Mouse (Mus musculus): ENCODE data around the gene Slc11a1. TPM values are rescaled to one million over a fixed set of nuclear protein-coding genes. Genes with fewer than 3 reads are reported as not detected.

Gene Slc11a1
- total RNA-seq, 1 experiment from 2014 or later = 5.3 TPM

- no peak for DNase-seq
Measured at GRCm38 (mm10) chr1:74387386-74387988, 12.5 kb downstream of the Slc11a1 start.

GRCm38 (mm10) chr1:74388398-74388920 lies 13.5 kb downstream of the Slc11a1 start:
- peak; percentile 54 for DNase-seq

GRCm38 (mm10) chr1:74389831-74390286 lies 14.9 kb downstream of the Slc11a1 start:
- DNase-seq = peak; percentile 65

- peak; percentile 82 for DNase-seq
Measured at GRCm38 (mm10) chr1:74390287-74390906, 15.4 kb downstream of the Slc11a1 start.

GRCm38 (mm10) chr1:74390924-74391748 lies 16.1 kb downstream of the Slc11a1 start, which contains the start of gene Ctdsp1:
TSS of gene Ctdsp1 (plus strand) at chr1:74391509.
- peak; percentile 99 for DNase-seq

DNA sequence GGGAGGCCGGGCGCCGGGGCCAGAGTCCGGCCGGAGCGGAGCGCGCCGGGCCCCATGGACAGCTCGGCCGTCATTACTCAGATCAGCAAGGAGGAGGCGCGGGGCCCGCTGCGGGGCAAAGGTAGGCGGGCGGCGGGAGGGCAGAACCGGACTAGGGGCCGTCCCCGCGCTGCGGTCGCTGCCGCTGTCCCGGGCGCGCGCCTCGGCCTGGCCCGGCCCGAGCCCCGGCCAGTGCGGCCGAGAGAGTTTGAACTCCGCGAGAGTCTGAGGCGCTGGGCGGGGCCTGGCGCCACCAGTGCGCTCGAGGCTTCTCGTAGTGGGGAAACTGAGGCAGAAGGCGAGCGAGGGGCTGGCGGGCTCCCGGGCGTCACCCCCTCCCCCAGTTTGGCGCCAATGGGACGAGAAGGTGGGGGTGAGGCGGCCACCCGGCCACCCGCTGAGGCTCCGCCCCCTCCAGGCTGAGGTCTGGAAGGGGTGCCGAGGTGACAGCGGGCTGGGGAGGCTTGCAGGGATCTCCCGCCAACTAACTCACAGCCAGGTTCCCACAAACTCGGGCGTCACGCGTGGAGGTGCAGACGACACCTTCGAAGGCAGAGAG lies 16.9 kb downstream of the Slc11a1 start:
- peak; percentile 90 for DNase-seq

GRCm38 (mm10) chr1:74392446-74392994 lies 17.5 kb downstream of the Slc11a1 start:
- peak; percentile 63 for DNase-seq

DNA sequence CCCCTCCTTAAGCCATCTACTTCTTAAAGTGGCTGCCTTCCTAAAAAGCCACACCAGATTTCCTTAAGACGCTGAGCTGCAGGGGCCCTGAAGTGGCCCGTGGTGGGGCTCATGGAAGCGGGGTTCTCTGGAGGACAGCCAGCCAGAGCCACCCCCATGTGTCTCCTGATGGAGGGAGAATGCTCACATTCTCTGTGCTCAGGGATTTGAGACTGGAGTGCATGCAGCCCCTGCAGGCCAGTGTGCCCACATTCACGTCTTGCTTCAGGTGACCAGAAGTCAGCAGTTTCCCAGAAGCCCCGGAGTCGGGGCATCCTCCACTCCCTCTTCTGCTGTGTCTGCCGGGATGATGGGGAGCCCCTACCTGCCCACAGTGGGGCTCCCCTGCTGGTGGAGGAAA lies 18.0 kb downstream of the Slc11a1 start:
- no peak for DNase-seq

DNA sequence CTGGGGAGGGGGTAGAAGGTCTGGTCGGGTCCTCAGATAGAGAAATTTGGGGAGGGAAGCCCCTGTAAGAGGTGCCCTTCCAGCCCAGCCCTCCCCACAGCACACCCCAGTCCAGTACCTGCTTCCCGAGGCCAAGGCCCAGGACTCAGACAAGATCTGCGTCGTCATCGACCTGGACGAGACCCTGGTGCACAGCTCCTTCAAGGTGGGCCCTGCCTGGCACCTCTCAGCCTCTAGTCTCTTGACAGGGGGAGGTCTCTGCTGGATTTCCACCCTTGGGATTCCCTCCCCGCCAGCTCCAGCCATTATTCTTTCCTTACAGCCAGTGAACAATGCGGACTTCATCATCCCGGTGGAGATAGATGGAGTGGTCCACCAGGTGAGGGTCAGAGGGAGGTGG lies 18.7 kb downstream of the Slc11a1 start:
- DNase-seq = peak; percentile 11

- peak; percentile 11 for DNase-seq
Measured at GRCm38 (mm10) chr1:74394311-74394710, 19.3 kb downstream of the Slc11a1 start.

DNA sequence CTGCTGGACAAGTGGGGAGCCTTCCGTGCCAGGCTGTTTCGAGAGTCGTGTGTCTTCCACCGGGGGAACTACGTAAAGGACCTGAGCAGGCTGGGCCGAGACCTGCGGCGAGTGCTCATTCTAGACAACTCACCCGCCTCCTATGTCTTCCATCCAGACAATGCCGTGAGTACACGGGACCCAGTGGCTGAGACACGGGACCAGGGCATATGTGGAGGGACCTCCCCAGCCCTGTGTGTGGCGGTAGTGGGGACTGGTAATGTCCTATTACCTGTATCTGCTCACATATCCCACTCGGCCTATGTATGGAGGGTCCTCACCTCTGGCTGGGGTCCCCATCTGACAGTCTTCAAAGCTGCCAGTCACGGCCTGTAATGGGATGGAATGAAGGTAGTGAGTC lies 19.9 kb downstream of the Slc11a1 start:
- no peak for DNase-seq

GRCm38 (mm10) chr1:74395290-74395689 lies 20.3 kb downstream of the Slc11a1 start:
- DNase-seq = no peak

DNA sequence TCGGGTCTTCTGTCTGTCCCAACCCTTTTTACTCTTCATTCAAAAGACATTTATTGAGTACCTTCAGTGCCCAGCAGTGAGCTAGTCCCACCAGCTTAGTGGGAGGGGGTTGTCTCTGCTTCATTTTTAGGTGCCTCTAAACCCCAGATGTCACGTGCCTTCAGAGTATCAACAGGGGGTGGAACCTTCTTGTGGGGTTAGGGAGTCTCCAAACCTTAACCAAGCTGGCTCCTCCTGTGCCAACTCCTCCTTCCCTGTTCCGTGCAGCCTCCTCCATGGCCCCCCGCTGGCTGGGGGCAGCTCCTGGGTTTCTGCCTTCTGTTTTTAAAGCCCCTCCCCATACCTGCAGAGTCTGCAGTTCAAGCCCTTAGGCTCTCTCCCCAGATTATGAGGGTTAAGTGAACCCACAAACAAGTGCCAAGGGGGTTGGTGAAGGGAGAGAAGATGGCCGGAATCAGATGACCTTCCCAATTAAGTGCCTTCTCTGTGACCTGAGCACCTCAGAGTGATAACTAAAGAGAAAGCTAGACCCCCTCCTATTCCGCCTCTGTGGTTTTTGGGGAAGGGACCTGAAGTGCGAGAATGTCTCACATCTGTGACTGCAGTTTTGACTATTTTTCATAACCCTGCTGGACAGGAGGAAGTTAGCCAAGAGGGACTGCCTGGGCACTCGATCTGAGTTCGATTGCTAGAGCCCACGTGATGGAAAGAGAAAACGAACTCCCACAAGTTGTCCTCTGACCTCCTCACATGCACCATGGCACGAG lies 21.6 kb downstream of the Slc11a1 start:
- peak; percentile 9 for DNase-seq

GRCm38 (mm10) chr1:74397268-74397918 lies 22.4 kb downstream of the Slc11a1 start:
- peak; percentile 100 for DNase-seq

GRCm38 (mm10) chr1:74397919-74398451 lies 23.0 kb downstream of the Slc11a1 start:
- DNase-seq = peak; percentile 85

DNA sequence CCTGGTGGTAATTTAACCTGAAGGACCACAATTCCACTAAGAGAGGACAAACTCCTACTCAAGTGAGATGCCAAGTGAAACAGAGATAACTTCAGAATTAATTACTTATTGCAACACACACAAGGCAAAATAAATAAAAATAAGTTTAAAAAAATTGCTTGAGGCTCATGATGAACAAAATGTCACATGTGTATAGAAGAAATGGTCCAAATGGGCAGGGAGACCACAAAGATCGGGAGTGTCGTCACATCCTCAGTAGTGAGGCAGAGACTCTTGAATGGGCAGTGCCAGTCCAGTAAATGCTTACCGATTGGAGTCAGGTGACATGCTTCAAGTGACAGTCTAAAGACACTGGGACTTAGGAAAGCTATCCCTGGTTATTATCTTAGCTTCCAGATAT lies 25.5 kb downstream of the Slc11a1 start:
- DNase-seq = no peak

- DNase-seq = no peak
Measured at GRCm38 (mm10) chr1:74401015-74401702, 26.2 kb downstream of the Slc11a1 start.

- DNase-seq = no peak
Measured at GRCm38 (mm10) chr1:74404206-74404605, 29.2 kb downstream of the Slc11a1 start.

- DNase-seq = no peak
Measured at GRCm38 (mm10) chr1:74408589-74409504, 33.9 kb downstream of the Slc11a1 start, which contains the start of gene Vil1. TSS of gene Vil1 (plus strand) at chr1:74409376.

Measured in adrenal gland, postnatal 14 days (tissue).